Mouse (Mus musculus) urinary bladder, adult 18-20 months (tissue): ENCODE data around the gene Ppp3ca.

ENCODE experiments used
- DNase-seq, 2 experiments: peaks; one replicate each; pipeline ENCODE4 v3.0.0; 2022; ENCODE audit warnings: low spot score in 2 of 2, mixed read lengths in 2 of 2

The Ppp3ca gene

GRCm38 (mm10) chr3:136812162-136812561, 142.2 kb downstream of the Ppp3ca start:
- no peak for DNase-seq

GRCm38 (mm10) chr3:136812791-136813190, 142.9 kb downstream of the Ppp3ca start:
- no peak for DNase-seq

GRCm38 (mm10) chr3:136813886-136814285, 144.0 kb downstream of the Ppp3ca start:
- no peak for DNase-seq

DNA sequence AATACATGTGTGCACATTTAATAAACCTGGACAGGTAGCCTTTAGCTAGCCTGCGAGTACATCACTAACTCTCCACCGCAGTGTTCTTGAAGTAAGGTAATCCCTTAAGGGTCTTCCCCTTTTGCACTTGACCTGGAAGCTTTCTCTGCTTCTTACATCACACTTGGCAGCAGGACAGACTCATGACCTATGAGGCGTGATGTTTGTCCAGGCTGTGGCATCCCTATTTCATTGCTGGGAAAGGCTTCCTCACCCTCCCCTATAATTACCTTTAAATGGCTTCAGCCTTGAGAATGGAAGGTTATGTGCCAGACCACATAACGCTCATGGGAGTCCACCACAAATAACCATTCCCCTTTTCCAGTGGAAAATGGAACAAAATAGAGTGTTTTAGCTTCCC, 145.0 kb downstream of the Ppp3ca start:
- no peak for DNase-seq

- no peak for DNase-seq
These were observed 146.4 kb downstream of the Ppp3ca start for GRCm38 (mm10) chr3:136816319-136816718.

DNA sequence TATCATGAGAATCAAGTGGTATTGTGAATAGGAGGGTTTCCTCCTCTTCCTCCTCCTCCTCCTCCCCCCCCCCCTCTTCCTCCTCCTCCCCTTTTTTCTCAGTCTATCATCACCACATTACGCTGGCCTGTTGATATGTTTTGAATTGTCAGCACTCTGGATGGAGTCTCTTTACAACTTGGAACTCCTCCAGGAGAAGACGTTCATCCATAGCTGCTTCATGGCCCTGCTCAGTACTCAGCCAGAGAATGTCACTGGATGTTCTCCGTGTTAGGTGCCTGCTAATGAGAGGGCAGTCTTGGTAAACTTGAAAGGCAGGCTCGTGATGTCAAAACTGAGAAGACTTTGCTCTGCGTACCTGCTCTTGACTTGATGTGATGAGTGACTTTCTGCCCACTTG, 149.1 kb downstream of the Ppp3ca start:
- DNase-seq, result no peak

GRCm38 (mm10) chr3:136821039-136821438, 151.1 kb downstream of the Ppp3ca start:
- DNase-seq, result no peak

GRCm38 (mm10) chr3:136821993-136822392, 152.1 kb downstream of the Ppp3ca start:
- no peak for DNase-seq

- DNase-seq, result no peak
These were observed 152.5 kb downstream of the Ppp3ca start for GRCm38 (mm10) chr3:136822431-136822830.

DNA sequence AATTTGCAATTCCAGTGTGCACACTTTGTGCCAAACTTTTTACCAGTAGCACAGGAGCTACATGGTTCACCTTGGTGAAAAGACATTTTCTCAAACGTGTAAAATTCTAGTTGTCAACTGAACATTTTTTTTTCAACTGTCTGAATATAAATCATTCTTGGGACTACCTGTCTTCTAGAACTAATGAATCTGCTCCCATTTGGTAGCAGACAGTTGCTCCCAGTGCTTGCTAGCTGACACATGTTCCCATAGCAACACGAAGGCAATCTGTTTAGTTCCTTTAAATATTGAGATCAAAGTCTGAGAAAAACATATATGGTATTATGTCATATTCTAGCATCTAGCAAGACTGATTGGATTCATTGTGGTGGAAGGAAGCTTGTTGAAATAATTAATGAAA, 158.5 kb downstream of the Ppp3ca start:
- no peak for DNase-seq

- no peak for DNase-seq
These were observed 159.2 kb downstream of the Ppp3ca start for GRCm38 (mm10) chr3:136829109-136829508.

DNA sequence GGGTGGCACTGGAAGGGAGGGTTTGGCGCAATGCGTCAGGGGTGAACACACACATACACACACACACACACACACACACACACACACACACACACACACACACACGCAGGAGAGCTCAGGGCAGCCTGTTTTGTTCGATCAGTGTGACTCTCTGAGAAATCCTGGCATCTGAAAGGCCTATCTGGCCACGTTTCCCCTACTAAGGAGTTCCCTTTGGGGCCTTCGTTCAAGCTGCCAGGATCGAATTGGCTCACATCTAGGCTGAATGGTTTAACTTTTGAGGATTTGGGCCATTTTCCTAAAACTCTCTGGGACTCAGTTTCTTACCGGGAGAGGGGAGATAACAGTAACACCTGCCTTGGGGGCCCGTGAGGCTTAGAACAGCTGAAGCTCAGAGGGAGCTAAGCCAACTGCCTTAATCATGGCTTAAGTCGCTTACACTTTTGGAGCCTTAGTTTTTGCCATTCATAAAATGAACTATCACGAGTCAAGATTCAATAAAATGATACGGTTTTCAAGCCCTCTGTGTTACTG, 160.8 kb downstream of the Ppp3ca start:
- DNase-seq, result no peak

DNA sequence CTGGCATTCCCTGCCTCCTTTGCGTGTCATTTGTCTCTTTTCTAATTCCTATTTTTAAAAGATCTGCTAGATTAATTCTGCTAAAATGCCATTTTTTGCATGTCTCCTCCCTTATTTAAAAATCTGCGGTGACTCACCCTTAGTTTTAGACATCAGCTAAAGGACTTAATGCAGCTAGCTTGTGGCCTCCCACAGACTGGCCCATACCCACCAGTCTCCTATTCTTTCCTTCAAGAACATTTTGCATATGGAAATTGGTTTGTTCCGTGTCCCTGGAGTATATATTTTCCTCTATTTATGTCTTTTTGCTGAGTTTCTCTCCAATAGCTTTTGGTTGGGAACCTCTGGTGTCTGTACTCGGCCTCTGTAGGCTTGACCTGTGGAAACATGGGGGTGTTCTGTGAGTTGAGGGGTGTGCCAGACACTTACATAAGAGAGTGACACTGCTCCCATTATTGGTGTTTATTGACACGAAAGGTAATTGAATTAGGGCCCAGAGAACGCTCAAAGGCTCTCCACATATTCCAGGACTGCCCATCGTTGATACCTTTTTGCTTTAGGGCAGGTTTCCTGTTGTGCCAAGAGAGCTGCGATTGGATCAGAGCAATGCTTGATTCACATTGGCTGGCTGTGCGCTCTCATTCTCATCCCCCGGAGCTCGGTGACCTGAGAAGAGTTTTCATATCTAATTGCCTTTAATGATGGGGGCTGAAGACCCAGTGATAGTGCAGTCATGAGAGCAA, 163.2 kb downstream of the Ppp3ca start:
- DNase-seq, result no peak

DNA sequence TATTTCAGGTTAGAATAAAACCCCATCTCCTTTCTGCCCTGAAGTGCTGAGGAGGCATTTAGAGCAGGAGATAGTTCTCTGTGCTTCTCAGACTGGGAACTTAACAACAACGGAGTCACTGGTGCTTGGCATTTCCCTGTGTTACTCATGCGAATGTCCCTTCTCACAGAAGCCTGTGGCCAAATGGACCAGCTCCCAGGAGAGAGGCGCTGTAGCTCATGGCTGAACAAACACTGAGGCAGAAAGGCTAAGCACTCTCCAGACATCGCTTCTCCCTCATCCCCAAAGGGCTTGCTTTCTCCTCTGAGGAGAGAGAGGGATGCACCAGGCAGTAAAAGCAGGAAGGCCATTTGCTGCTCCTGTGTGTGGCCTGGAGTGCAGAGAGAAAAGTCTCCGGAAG, 164.0 kb downstream of the Ppp3ca start:
- peak in 1 of 2 experiments; percentile 17 for DNase-seq

DNA sequence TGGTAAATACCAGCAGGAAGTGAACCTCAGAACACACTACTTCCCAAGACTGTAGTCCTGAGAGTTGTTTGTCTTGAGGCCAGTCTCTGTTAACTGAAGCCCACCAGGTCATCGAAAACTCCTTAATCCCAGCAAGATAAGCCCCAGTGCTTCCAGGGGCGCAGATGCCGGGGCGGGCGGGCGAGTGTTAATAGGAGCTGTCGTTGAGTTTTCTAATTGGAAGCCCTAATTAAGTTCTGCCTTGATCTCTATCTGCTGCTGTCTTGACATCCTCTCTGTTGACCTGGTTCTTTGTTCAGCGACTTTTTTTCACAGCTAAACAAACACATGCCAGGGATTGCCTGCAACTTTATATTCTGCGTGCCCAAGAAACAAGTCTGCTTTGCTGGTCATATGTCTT, 165.9 kb downstream of the Ppp3ca start:
- no peak for DNase-seq

DNA sequence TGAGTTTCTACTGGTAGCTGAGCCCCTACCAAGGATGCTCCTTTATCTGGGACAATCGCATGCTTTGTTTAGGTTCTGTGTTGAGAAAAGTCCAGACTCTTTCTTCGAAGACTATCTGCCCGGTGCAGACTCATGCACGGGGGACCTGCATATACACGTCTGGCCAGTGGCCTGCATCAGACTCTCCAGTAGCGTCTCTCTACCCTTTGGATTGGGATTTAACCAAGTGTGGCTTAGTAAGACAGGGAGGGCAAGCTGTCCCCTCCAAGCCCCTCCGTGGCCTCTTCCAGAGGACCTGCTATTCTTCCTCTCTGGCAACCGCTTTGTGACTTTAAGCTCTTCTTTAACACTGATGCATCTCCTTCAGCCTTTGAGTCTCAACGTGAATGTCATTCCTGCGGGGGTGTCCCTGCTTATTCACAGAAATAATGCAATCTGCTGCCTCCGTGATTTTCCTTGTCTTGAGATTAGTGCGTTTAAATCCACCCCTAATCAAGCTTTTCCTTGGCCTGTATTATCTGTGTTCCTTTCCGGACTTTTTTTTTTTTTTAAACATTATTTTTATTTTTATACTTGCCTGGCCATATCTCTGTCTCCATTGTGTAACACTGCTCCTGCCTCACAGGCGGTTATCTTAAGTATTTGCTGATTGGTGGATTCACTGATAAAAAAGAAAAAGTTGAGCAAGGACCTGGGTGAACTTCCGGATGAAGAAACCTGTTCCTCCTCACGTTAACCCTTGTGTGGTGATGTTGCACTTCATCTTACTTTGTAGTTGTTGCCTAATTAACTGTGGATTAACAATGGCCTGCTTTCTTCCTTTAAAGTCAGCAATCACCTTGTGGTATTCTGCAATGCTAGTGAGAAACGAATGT, 166.6 kb downstream of the Ppp3ca start:
- DNase-seq, result peak; percentile 10 to 16

DNA sequence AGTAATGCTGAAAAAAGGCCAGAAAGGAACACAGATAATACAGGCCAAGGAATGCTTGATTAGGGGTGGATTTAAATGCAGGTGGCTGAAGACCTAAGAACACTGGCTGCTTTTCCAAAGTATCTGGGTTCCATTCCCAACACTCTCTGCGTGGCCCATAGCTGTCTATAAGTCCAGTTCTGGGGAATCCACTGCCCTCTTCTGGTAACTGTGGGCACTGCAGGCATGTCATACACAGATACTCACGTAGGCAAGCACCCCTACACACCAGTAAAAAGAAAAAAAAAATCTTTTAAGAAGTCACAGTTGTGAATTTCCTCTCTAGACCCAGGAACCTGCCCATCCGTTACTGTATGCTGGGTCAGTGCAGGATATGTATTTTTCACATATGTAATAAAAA, 167.7 kb downstream of the Ppp3ca start:
- DNase-seq, result no peak

DNA sequence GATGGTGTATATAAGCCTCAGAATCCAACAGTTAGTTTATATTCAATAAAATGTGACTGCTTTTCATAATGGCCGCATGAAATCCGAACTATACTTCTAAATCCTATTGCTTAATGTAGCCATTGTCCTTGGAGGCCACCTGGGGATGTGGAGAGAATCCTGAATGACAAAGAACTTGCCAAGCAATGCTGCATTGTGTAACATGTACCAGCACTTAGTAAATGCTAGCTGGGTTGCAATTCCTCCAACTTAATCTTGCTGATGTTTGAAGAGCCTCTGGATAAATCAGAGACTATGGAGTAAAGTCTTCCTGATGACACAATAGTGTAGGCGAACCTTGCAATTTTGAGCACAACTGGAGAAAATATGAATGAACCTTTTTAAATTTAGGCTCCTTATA, 171.4 kb downstream of the Ppp3ca start:
- DNase-seq, result no peak

- no peak for DNase-seq
These were observed 172.5 kb downstream of the Ppp3ca start for GRCm38 (mm10) chr3:136842384-136842783.

GRCm38 (mm10) chr3:136843811-136844491, 174.0 kb downstream of the Ppp3ca start:
- no peak for DNase-seq

GRCm38 (mm10) chr3:136849035-136849434, 179.1 kb downstream of the Ppp3ca start:
- DNase-seq, result no peak

GRCm38 (mm10) chr3:136852921-136853320, 183.0 kb downstream of the Ppp3ca start:
- DNase-seq, result no peak
